Mouse (Mus musculus) cerebellum, adult 11 months (tissue): ENCODE results near the gene Hsd3b7.
A peak's percentile ranks its signal among the peaks of the same experiment; 100 is the strongest.

Experiments used
- DNase-seq: peaks from one replicate; pipeline ENCODE4 v3.0.0; 2022

Gene Hsd3b7

GRCm38 (mm10) chr7:127776878-127777473 is 23.4 kb upstream of the Hsd3b7 start:
- DNase-seq: peak; percentile 97

DNA sequence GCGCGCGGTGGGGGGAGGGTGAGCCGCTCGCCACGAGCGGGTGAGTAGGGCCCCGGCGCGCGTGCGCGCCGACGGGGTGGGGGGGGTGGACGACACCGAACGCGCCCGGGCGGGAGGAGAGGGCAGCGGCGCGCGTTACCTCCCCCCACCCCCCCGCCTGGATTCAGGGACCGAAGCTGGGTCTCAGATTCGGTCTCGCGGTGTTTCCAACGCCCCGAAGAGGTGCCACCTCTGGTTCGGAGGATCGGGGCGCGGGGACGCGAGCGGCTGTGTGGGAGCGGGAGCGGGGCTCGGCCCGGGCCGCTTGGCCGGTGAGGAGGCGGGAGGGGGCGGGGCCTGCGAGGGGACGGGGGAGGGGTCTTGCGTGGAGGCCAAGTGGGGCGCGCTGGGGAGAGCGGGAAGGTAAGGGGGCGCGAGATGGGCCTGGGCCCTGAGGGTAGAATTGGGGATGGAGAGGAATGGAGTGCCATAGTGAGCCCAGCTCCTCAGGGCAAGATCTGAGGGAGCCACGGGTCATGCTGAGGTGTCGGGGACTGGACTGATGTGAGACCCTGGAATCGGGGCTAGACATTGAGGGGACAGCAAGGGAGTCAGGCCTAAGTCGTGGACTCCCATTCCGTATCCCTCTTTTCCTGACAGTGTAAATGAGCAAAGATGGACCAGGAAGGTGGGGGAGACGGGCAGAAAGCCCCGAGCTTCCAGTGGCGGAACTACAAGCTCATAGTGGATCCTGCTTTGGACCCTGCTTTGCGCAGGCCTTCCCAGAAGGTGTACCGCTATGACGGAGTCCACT is 22.7 kb upstream of the Hsd3b7 start:
- DNase-seq: peak; percentile 66

- peak; percentile 29 for DNase-seq
These were observed 22.1 kb upstream of the Hsd3b7 start for GRCm38 (mm10) chr7:127778350-127778749.

DNA sequence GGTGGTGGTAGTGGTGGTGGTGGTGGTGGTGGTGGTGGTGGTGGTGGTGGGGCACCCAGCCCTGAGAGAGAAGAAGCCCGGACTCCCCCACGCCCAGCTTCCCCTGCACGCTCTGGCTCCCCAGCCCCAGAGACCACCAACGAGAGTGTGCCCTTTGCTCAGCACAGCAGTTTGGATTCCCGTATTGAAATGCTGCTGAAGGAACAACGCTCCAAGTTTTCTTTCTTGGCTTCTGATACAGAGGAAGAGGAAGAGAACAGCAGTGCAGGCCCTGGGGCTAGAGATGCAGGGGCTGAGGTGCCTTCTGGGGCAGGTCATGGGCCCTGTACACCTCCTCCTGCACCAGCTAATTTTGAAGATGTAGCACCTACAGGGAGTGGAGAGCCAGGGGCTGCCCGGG is 15.1 kb upstream of the Hsd3b7 start, which contains the start of gene Gm49388:
Gene Gm49388, plus strand, starts transcription at position 301 of the 400 bp plus-strand sequence.
- no peak for DNase-seq

- no peak for DNase-seq
These were observed 3.1 kb upstream of the Hsd3b7 start for GRCm38 (mm10) chr7:127797076-127797845.

DNA sequence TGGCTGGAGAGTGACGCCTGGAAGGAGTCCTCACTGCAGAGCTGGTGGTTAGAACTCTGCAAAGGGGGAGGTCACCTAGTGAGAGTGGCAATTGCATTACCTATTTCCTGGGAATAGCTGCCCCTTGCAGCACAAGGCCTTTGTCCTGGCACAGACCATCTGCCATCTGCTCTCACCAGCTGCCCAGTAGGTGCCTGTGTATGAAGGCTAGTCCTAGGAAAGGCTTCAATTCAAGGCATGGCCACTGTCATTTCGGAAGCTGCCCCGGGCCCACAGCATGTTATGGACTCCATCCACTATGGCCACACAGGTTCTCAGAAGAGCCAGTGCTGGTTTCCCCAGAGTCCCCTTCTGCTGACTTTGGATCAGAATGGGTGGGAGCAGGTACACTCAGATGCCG is 1.8 kb upstream of the Hsd3b7 start:
- peak; percentile 90 for DNase-seq

DNA sequence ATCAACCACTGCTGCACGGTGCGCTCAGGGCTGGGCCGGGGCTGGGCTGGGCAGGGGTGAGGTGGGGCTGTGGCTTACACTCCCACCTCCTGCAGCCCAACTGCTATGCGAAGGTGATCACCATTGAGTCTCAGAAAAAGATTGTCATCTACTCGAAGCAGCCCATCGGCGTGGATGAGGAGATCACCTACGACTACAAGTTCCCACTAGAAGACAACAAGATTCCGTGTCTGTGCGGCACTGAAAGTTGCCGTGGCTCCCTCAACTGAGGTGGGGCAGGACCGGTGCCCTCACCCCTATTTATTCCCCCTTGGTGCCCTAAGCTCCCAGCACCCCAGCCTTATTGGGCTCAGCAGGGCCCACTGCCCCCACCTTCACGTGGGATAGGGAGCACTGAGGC is 1.2 kb upstream of the Hsd3b7 start:
- DNase-seq: no peak

DNA sequence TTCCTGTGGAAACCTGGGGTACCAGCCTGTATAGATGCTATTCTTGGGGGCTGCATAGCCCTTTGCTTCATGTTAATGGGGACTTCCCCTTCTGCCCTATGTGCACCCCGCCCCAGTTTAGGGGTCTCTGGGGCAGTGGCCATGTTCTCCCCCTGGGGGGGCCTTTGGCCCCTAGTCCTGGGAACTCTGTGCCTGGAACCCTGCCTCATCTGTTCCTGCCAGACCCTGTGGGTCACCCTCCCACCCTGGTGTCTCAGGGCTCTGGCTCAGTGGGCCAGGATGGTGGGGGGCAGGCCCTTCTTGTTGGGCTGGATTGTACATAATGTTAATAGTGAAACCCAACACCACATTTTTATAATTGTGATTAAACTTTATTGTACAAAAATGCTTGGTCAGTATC is 666 bp upstream of the Hsd3b7 start:
- no peak for DNase-seq

DNA sequence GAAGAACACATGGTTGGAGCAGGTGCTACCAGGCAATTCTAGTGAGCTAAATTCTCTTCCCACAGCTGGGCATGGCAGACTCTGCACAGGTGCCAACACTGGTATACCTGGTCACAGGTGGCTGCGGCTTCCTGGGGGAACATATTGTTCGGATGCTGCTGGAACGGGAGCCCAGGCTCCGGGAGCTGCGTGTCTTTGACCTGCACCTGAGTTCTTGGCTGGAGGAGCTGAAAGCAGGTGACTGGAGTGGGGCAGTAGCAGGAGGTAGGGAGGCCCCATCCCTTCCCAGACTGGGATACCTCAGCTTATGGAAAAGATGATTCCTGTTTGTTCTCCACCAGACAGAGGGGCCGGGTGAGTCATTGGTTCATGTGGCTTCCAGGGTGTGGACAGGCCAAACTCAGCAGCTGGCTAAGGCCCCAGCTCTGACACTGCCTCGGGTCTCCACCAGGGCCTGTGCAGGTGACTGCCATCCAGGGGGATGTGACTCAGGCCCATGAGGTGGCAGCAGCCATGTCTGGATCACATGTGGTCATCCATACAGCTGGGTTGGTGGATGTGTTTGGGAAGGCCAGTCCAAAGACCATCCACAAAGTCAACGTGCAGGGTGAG is 712 bp downstream of the Hsd3b7 start:
- DNase-seq: no peak

GRCm38 (mm10) chr7:127802313-127802712 is 1.9 kb downstream of the Hsd3b7 start:
- peak; percentile 79 for DNase-seq

- no peak for DNase-seq
These were observed 8.4 kb downstream of the Hsd3b7 start for GRCm38 (mm10) chr7:127808821-127809220.

GRCm38 (mm10) chr7:127809846-127810245 is 9.4 kb downstream of the Hsd3b7 start:
- DNase-seq: no peak

- no peak for DNase-seq
These were observed 10.2 kb downstream of the Hsd3b7 start for GRCm38 (mm10) chr7:127810650-127811049.

DNA sequence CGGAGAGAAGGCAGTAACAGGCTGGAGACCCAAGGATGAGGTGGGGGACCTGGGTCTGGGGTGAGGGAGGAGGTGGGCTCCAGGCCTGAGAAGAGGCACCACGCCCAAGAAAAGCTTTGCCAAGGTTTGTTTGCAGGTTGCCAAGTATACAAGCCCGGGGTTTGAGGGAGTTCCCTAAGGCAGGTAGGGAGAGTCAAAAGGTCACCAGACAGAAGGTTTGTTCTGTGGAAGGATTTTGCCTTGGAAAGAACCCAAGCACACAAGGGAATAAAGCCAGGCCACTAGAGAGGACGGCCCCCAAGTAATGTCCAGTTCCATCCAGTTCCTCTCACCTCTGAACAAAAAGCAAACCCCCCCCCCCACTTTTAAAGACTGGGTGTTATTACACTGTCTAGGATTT is 10.8 kb downstream of the Hsd3b7 start:
- DNase-seq: no peak

DNA sequence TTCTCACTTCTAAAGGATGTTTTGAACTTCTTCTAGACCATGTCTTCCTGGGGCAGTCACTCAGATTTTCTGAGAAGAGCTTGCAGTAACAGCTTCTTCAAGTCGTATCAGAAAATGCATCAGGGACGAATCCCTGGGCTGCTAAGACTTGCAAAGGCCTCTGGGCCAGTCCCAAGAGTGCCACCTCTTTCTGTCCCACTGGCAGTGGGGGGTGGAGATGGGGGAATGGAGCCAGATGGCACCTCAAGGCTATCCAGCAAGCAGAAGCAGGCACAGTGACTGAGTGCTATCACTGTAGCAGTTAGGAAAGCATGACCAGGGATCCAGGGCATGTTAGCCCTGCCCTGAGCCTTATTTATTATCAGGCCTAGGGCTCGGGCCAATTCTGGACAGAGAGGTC is 11.9 kb downstream of the Hsd3b7 start:
- DNase-seq: no peak

DNA sequence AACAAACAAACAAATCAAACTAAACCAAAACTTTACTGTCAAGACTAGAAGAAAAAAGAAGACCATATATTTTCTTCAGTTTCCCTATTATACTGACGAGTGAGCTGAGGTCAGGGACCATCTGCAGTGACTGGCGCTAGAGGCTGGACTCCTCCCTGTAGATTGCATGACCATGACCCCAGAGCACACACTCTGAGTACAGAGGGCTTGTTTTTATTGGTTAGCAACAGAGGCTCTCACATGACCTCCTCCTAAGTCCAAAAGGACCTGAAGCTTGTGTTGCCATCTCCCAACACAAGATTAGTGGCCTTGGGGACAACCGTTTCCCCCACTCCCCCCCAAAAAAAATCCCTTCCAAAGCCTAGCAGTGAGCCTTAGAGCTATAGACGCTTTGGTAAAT is 13.4 kb downstream of the Hsd3b7 start:
- DNase-seq: no peak

- DNase-seq: peak; percentile 94
These were observed 14.0 kb downstream of the Hsd3b7 start for GRCm38 (mm10) chr7:127814241-127814921.

DNA sequence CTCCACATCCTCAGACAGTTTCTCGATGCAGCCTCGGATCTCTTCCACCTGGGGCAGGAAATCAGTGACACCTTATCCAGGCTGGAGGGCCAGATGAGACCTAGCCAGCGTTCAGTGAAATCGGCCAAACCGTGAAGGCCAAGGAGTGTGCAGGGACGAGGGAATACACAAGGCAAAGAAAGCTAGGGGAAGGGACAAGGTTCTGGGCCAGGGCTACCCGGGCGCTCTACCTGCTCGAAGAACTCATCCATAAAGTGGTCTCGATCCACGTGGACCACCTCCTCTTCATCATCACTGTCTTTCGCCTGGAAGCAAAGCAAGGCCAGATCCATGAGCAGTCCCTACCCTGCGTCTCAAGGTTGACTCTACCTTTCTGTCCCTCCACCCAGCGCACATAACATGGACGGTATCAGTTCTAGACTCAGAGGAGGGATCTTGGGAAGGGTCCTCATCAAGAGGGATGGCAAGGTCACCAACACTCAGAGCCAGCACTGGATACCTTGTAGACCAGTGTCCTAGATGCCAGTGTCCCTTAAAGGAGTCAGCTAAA is 14.8 kb downstream of the Hsd3b7 start:
- DNase-seq: no peak

DNA sequence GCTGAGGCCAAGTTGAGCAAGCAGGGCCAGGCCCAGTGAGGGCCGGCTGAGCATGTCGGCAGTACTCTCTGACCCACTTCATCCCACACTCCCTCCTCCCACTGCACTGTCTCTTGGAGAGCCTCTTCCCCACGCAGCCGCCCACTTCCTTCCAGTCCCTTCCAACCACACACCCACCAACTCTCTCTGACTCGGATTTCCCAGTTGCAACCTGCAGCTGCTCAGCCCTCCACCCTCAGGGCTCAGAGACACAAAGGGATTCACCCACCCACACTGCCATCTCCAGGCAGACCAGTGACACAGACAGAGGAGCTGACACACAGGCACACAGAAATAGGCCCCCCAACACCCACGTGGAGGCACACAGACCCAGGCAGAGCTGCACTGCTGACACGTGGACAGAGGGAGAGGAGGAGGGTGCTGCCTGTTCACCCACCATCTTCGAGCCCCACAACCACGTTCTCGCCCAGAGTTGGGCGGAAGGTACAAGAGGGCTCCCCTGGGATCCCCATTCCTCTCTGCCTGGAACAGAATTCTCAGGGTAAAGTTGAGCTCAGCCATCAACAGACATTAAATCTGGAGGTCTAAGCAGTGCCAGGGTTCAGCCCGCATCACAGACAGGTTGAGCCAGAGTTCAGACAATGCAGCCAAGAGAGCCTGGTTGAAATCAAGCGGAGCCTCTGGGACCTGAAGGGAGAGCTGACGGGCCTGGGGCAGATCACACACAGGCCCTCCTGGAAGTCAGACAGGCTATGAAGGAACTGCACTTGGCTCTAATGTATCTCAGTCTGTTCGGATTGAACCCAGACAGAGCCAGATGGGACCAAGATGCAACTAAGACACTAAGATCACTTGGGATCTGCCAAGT is 15.8 kb downstream of the Hsd3b7 start:
- DNase-seq: no peak

- no peak for DNase-seq
These were observed 16.6 kb downstream of the Hsd3b7 start for GRCm38 (mm10) chr7:127817053-127817452.

DNA sequence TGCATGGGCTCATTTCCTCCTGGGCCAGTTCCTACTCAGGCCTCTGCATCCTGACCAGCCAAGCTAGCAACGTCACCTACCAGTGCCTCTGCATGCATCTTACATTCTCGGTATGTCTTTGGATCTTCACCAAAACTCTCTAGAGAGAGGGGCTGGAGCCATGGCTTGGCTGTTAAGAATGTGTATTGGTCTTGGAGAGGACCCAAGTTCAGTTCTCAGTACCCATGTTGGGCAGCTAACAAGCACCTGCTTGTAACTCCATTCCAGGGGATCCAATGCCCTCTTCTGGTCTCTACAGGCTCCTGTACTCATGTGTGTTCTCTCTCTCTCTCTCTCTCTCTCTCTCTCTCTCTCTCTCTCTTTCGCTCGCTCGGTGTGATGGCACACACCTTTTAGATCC is 17.4 kb downstream of the Hsd3b7 start:
- DNase-seq: no peak
